Mouse (Mus musculus) forebrain, embryonic 13.5 days (tissue): ENCODE measurements at regions not wholly inside any gene's neighbourhood (a gene's known extent, or its start where the extent isn't known, plus 50 kb on each side); places are given as distances from the start of the nearest gene placed in this dataset.

ENCODE experiments used
- ATAC-seq: fragments of 200-750 bp; cut with Nextera tagmentation; 2 replicates; pipeline ENCODE4 v1.8.0; 2017
- H3K27ac ChIP-seq: fragments of 300-500 bp; sonication (generic); 2 replicates; pipeline ENCODE4 v1.5.1; 2015; ENCODE audit warnings: inconsistent platforms, mild to moderate bottlenecking, moderate library complexity
- H3K27me3 ChIP-seq: fragments of 300-500 bp; sonication (generic); 2 replicates; pipeline ENCODE4 v1.6.1; 2015; ENCODE audit warnings: mild to moderate bottlenecking, inconsistent platforms
- H3K36me3 ChIP-seq: fragments of 300-500 bp; sonication (generic); 2 replicates; pipeline ENCODE4 v1.6.1; 2015; ENCODE audit warnings: mild to moderate bottlenecking, inconsistent platforms; ENCODE audit not compliant: poor library complexity, severe bottlenecking
- H3K4me1 ChIP-seq: fragments of 300-500 bp; sonication (generic); 2 replicates; pipeline ENCODE4 v1.6.1; 2015; ENCODE audit warnings: inconsistent platforms
- H3K4me2 ChIP-seq: fragments of 300-500 bp; sonication (generic); 2 replicates; pipeline ENCODE4 v1.6.1; 2015; ENCODE audit warnings: inconsistent platforms, mild to moderate bottlenecking, moderate library complexity
- H3K4me3 ChIP-seq: fragments of 300-500 bp; sonication (generic); 2 replicates; pipeline ENCODE4 v1.5.1; 2015; ENCODE audit warnings: mild to moderate bottlenecking, inconsistent platforms
- H3K9ac ChIP-seq: fragments of 300-500 bp; sonication (generic); 2 replicates; pipeline ENCODE4 v1.6.1; 2015; ENCODE audit warnings: mild to moderate bottlenecking, inconsistent platforms
- H3K9me3 ChIP-seq: fragments of 300-500 bp; sonication (generic); replicated peaks from 2 replicates; pipeline ENCODE4 v1.6.1; 2016; ENCODE audit warnings: inconsistent platforms
- WGBS: fragments of 180-500 bp; shearing (Covaris S2); methylation state at CpG from one replicate; pipeline ENCODE4 v1.1.7; 2015; 5-methylcytosine and 5-hydroxymethylcytosine counted together

DNA sequence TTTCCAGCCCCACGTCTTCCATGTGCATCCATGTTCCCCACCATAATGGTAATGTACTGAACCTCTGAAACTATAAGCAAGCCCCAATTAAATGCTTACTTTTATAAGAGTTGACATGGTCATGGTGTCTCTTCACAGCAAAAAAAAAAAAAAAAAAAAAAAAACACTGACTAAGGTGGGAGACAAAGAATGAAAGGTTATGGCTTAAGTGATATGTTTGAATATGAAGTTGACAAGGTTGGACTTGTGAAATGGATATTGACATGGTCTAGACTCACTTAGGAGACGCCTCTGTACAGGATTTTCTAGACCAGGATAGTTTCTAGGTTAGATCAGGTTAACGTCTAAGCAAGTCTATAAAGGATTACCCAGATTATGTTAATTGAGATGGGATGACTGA lies 473.2 kb upstream of the Nrp1 start:
- H3K4me2 ChIP-seq: no peak overlapping the region
- no peaks in the 10 kb centered on the region for H3K9me3 ChIP-seq
- H3K4me1 ChIP-seq: no peaks in the 10 kb centered on the region
- no peaks in the 10 kb centered on the region for H3K27me3 ChIP-seq
- H3K36me3 ChIP-seq: no peaks in the 10 kb centered on the region
- 84% methylated on average over 3 of the region's 3 CpGs for WGBS
- no peak for ATAC-seq
- H3K4me3 ChIP-seq: no peak overlapping the region
- H3K9ac ChIP-seq: no peak overlapping the region
- H3K27ac ChIP-seq: no peak overlapping the region

DNA sequence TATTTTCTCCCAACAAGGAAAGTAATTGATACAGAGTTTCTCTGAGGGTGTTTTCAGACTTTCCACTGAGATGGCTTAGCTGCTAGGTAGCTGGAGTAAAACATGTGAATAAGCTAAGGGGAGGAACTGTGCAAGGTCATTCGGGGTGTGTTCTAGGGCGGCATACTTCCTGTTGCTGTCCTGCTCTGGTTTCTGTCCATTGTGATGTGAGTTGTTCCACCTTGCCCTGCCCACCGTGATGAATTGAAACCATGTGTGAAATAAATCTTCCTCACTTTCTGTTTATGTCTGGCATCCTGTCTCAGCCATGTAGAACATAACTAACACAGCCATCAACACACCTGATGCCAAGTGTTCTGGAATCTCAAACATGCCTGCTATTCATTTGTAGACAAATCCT lies 472.6 kb upstream of the Nrp1 start:
- H3K27ac ChIP-seq: no peak overlapping the region
- H3K4me3 ChIP-seq: no peak overlapping the region
- H3K27me3 ChIP-seq: no peaks in the 10 kb centered on the region
- no peak for ATAC-seq
- 87% methylated on average over 3 of the region's 3 CpGs for WGBS
- H3K36me3 ChIP-seq: no peaks in the 10 kb centered on the region
- H3K9me3 ChIP-seq: no peaks in the 10 kb centered on the region
- 0 out of 2 replicates have a peak, but pooled peaks cover 2% of the 10 kb centered on the region for H3K4me1 ChIP-seq
- H3K9ac ChIP-seq: no peak overlapping the region
- no peak overlapping the region for H3K4me2 ChIP-seq

DNA sequence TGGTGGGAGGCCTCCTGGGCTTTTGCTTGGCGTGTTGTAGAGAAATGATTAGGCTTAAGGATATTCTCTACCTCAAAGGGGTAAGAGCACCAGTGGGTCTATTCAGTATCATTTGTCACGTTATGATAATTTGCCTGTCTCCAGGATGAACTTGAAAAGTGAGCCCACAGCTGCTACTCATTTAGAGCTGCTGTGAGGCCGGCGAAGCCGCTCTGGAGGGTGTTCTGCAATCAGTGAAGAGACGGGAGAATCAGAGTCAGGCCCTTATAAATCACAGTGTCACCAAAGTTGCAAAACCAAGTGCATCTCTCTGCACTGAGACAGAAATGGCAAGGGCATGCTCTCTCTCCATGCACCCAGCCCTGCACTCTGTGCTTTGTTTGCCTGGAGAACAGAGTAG lies 467.7 kb upstream of the Nrp1 start:
- Histone ChIP-seq H3K4me3 (no peak overlapping the region), H3K9ac (no peak overlapping the region), H3K4me2 (no peak overlapping the region), H3K27ac (no peak overlapping the region), H3K4me1 (0 out of 2 replicates have a peak, but pooled peaks cover 5% of the 10 kb centered on the region), H3K9me3 (no peaks in the 10 kb centered on the region), H3K36me3 (no peaks in the 10 kb centered on the region), H3K27me3 (no peaks in the 10 kb centered on the region)
- 68% methylated on average over 6 of the region's 6 CpGs for WGBS
- no peak for ATAC-seq

DNA sequence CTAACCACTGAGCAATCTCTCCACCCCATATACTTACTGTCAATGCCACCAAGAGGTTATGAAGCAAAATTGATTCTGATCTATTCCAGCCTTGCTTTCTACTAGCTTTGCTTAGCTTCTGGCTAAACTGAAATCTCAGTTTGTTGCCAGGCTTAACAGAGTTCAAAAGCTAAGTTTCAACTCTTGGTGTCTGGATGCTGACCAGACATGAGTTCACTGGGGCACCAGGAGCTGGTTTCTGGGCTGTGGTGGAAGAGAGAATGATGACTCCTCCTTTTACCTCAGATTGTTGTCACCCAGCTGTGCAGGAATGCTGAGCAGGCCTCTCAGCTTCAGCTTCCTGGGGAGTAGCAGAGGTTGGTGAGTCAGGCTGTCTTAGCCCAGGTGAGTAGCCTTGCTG lies 464.1 kb upstream of the Nrp1 start:
- Histone ChIP-seq H3K9me3 (no peaks in the 10 kb centered on the region), H3K4me1 (0 out of 2 replicates have a peak, but pooled peaks cover 5% of the 10 kb centered on the region), H3K27ac (no peak overlapping the region), H3K27me3 (no peaks in the 10 kb centered on the region), H3K4me2 (no peak overlapping the region), H3K9ac (no peak overlapping the region), H3K4me3 (no peak overlapping the region), H3K36me3 (no peaks in the 10 kb centered on the region)
- ATAC-seq: no peak

DNA sequence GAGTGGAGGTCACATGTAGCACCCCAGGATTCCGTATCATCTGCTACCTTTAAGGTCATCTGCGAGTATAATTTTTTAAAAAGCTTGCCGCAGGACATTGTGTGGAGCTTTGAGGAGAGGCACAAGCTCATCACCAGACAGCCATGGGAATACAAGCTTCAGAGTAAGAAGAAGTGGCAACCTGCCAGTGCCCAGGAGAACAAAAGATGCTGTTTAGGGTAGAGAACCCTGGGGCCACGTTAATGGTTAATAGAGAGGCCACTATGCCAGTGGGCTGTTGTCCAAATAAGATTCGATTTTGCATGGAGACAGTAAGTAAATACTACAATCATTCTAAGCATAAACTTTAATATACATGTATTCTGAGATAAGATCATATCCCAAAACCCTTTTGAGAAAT lies 450.0 kb upstream of the Nrp1 start:
- no peak overlapping the region for H3K27ac ChIP-seq
- 66% methylated on average over 5 of the region's 5 CpGs for WGBS
- H3K4me3 ChIP-seq: no peak overlapping the region
- H3K9ac ChIP-seq: no peak overlapping the region
- no peaks in the 10 kb centered on the region for H3K9me3 ChIP-seq
- no peaks in the 10 kb centered on the region for H3K36me3 ChIP-seq
- H3K4me2 ChIP-seq: no peak overlapping the region
- no peak for ATAC-seq
- H3K4me1 ChIP-seq: no peaks in the 10 kb centered on the region
- H3K27me3 ChIP-seq: no peaks in the 10 kb centered on the region

DNA sequence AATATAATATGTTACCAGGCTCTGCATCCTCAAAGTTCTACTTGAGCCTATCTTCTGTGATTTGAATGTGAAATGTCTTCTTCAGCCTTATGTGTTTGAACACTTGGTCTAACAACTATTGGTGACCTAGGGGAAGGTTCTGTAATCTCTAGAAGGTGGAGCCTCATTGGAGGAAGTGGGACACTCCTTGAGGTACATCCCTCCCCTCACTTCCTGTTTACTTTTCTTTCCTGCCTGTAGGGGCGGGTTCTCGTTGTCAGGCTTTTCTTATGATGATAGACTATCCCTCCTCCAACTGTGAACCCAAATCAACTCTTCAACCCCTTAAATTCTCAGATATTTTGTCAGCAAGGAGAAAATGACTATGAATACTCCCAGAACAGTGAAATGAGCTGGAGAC lies 448.8 kb upstream of the Nrp1 start:
- no peaks in the 10 kb centered on the region for H3K27me3 ChIP-seq
- H3K9ac ChIP-seq: no peak overlapping the region
- no peaks in the 10 kb centered on the region for H3K36me3 ChIP-seq
- no peak overlapping the region for H3K4me3 ChIP-seq
- ATAC-seq: no peak
- WGBS: 88% methylated on average over 2 of the region's 2 CpGs
- H3K4me2 ChIP-seq: no peak overlapping the region
- H3K9me3 ChIP-seq: no peaks in the 10 kb centered on the region
- H3K27ac ChIP-seq: no peak overlapping the region
- no peaks in the 10 kb centered on the region for H3K4me1 ChIP-seq

DNA sequence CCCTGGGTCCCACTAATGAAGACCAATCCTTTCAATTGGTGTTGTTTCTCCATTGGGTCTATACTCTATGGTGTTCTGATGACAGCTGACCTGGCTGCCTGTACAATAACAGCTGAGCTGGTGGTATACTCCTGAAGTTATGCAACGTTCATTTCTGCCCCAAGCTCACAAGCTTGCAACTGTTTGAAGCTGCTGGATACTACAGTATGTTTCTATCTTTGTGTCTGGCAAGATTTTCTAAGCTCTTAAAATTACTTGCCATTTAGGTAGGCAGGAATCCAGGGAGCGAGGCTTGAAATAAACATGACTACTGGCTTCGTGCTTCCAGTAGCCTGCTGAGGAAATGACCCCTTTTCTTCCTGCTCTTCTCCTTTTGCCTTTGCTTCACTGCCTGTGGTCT lies 444.3 kb upstream of the Nrp1 start:
- Histone ChIP-seq H3K9ac (no peak overlapping the region), H3K4me3 (no peak overlapping the region), H3K27ac (no peak overlapping the region), H3K27me3 (no peaks in the 10 kb centered on the region), H3K4me1 (0 out of 2 replicates have a peak, but pooled peaks cover 2% of the 10 kb centered on the region), H3K4me2 (no peak overlapping the region), H3K9me3 (no peaks in the 10 kb centered on the region), H3K36me3 (no peaks in the 10 kb centered on the region)
- WGBS: 83% methylated on average over 3 of the region's 3 CpGs
- no peak for ATAC-seq

DNA sequence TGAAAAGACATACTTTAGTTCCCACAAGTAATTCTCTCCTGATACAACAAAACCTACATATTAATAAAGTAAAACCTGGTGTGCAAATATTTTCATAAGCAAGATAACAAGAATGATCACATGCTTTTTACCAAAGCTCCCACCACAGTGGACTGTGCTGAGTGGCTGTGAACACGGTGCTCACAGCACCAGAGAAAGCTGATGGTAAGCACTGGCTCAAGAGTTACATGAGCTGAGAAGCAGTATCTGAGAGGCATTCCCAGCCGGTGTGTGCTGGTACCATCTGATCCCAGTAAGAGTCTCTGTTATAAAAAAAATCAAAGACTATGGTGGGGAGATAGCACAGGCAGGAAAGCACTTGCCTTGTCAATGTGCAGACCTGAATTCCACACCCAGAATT lies 443.5 kb upstream of the Nrp1 start:
- Histone ChIP-seq H3K27me3 (no peaks in the 10 kb centered on the region), H3K9me3 (no peaks in the 10 kb centered on the region), H3K27ac (no peak overlapping the region), H3K9ac (no peak overlapping the region), H3K4me1 (0 out of 2 replicates have a peak, but pooled peaks cover 2% of the 10 kb centered on the region), H3K4me2 (no peak overlapping the region), H3K36me3 (no peaks in the 10 kb centered on the region), H3K4me3 (no peak overlapping the region)
- 80% methylated on average over 2 of the region's 2 CpGs for WGBS
- no peak for ATAC-seq

DNA sequence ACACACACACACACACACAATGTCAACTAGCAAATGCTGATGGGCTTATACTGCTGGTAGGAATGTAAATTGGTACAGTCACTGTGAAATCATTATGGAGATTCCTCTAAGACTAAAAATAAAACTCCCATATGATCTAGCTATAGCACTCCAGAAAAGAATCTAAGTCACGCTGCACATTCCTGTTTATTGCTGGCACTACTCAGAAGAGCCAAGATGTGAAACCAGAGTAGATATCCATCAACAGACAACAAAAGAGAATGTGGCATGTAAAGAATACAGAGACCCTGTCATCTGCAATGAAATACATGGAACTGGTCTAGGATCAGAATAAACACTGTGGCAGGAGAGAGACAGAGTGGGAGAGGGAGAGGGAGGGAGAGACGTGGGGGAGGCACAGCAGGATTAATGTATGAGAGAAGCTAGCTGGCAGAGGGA lies 442.8 kb upstream of the Nrp1 start:
- Histone ChIP-seq H3K9me3 (no peaks in the 10 kb centered on the region), H3K27ac (no peak overlapping the region), H3K4me2 (no peak overlapping the region), H3K9ac (no peak overlapping the region), H3K36me3 (no peaks in the 10 kb centered on the region), H3K4me3 (no peak overlapping the region), H3K4me1 (0 out of 2 replicates have a peak, but pooled peaks cover 2% of the 10 kb centered on the region), H3K27me3 (no peaks in the 10 kb centered on the region)
- 69% methylated on average over 2 of the region's 2 CpGs for WGBS
- ATAC-seq: no peak

DNA sequence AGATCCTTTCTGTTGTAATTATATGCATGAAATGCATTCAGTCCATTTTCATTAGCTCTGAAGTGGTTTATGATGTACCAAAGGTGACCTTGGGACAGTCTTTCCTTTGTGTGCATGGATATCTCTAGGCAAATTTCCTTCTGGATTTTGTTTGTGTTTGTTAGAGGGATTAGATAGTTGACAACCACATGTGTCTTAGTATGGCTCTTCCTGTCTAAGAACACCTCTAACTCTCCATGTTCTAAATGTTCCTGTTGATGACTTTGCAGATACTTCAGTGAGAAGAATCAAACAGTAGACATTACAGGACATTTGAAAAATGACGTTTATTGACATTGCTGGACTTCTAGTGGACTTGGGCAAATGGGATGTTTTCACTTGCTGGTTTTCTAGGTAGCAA lies 436.5 kb upstream of the Nrp1 start:
- Histone ChIP-seq H3K27me3 (no peaks in the 10 kb centered on the region), H3K9ac (no peak overlapping the region), H3K36me3 (no peaks in the 10 kb centered on the region), H3K9me3 (no peaks in the 10 kb centered on the region), H3K27ac (no peak overlapping the region), H3K4me1 (no peaks in the 10 kb centered on the region), H3K4me2 (no peak overlapping the region), H3K4me3 (no peak overlapping the region)
- no peak for ATAC-seq
- WGBS: 95% methylated on average over 1 of the region's 1 CpGs

DNA sequence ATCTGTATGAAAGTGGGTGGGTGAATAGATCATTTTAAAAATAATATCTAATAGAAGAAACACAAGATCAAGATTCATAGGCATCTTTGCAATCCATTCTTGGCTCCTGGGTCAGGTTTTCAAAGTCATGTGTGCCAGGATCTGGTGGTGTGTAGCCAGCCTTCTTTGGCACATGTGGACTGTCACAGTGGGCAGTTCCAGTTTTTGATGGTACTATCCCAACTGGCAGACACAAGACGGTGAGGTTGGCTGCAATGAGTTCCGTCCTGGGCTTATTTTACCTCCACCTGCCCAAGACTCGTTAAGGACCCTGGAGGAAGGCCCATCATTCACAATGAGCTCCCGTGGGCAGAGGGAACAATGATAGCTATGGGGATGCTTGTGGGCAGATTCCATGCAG lies 435.1 kb upstream of the Nrp1 start:
- WGBS: 73% methylated on average over 4 of the region's 4 CpGs
- ATAC-seq: no peak
- Histone ChIP-seq H3K27me3 (no peaks in the 10 kb centered on the region), H3K4me3 (no peak overlapping the region), H3K4me2 (no peak overlapping the region), H3K4me1 (no peaks in the 10 kb centered on the region), H3K27ac (no peak overlapping the region), H3K9me3 (no peaks in the 10 kb centered on the region), H3K9ac (no peak overlapping the region), H3K36me3 (no peaks in the 10 kb centered on the region)

DNA sequence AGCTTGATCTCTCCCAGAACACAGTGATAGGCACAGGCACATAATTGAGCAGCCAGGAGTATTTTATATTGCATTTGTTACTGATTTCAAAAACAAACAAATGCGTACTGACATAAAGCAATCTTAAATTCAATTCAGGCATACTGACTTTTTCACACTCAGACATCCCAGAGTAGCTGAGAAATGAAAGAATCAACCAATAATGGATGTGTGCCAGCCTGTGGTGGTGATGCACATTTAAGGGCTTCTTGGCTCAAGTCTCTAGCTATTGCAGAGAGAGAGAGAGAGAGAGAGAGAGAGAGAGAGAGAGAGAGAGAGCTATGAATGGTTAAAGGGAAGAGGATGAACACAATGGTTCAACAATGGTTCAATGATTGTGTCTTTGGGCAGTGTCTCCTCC lies 426.1 kb upstream of the Nrp1 start:
- Histone ChIP-seq H3K27ac (no peak overlapping the region), H3K9me3 (no peaks in the 10 kb centered on the region), H3K4me2 (no peak overlapping the region), H3K9ac (no peak overlapping the region), H3K4me1 (0 out of 2 replicates have a peak, but pooled peaks cover 3% of the 10 kb centered on the region), H3K4me3 (no peak overlapping the region), H3K36me3 (no peaks in the 10 kb centered on the region), H3K27me3 (no peaks in the 10 kb centered on the region)
- no peak for ATAC-seq
- WGBS: 70% methylated on average over 1 of the region's 1 CpGs

DNA sequence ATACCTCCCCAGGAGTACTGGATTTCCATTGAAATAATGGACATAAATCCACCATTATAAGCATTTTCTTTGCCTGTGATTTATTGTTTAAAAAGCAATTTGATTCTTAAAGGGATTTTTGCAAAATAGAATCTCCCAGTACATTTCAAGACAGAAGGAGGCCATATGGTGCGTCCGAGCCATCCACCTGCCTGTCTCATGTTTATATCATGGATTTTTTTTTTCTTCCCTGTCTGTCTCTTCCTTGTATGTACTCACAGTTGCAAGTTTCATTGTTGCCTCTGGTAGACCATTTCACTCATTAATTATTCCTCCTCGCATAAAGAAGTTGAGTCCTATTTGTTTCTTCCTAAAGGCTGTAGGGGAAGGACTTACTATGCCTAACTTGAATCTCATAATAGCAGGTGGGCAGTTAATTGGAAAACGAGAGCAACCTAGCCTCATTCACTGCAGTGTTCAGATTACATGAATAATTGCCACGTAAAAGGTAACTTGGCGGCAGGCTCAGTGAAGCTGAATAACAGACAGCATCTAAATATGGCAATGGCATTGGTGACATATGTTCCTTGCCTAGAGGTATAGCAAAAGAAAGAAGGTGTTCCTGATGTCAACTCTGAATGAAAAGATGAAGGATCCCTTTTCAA lies 421.5 kb upstream of the Nrp1 start:
- Histone ChIP-seq H3K4me2 (no peak overlapping the region), H3K4me3 (no peak overlapping the region), H3K9ac (no peak overlapping the region), H3K27ac (peak overlapping the region; percentile 63), H3K9me3 (no peaks in the 10 kb centered on the region), H3K27me3 (no peaks in the 10 kb centered on the region), H3K36me3 (no peaks in the 10 kb centered on the region), H3K4me1 (peaks cover 29% of the 10 kb centered on the region)
- ATAC-seq: peak; percentile 76
- 38% methylated on average over 6 of the region's 6 CpGs for WGBS
